Mouse (Mus musculus): ENCODE data around the gene Slc15a1. TPM values are rescaled to one million over a fixed set of nuclear protein-coding genes. Genes with fewer than 3 reads are reported as not detected.

Slc15a1 gene
- polyA plus RNA-seq (2012; rRNA removed) = 31.3 and 304 TPM in 2 replicates

DNA sequence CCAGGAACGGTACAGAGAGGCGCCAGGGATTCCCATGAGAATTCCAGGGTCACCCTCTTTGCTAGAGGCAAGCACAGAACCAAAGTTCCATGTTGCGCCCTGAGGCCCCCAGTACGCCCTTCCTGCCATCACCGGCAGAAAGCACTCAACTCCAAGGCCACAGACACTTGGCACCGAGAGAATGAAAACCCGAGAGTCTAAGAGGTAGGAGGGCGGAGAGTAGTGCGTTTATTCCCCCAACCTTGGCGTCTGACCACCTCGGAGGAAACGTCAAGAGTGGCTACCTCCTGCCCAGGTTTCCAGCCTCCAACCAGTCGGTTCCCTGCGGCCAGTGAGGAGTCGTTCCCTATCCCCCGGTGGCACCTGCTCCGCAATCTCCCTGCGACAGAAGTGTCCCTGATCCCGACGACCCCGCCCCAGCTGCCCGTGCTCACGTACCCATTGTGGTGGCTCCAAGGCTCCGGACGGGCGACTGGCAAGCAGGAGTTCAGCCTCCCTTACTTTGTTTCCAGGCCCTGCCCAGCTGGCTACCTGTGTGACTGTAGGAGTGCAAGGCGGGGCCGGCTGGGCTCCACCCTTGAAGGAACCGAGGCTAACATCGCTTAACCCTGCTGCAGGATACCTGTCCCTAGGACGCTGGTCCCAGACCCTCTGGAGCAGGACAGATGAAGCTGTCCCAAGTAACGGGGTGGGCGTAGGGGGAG, at the start of gene Slc15a1:
Slc15a1 (minus strand) TSS at position 472 of the 704 bp plus-strand sequence.
- Histone ChIP-seq H3K27ac (ENCODE audit: insufficient read depth, low read depth, low read length) (peak within 1 kb of the TSS; percentile 76), H3K4me1 (ENCODE audit: control insufficient read depth, insufficient read depth, insufficient read length, low read length) (peaks cover 12% of the 10 kb centered on the region), H3K36me3 (ENCODE audit: control insufficient read depth, insufficient read depth, low read length) (peaks cover 21% of the 10 kb centered on the region), H3K27me3 (ENCODE audit: control insufficient read depth, insufficient read depth, low read length) (0 out of 2 replicates have a peak, but pooled peaks cover 4% of the 10 kb centered on the region), H3K4me3 (ENCODE audit: low read depth, low read length) (peak within 1 kb of the TSS; percentile 69)
- 15% methylated on average over 33 of the region's 33 CpGs for WGBS
- peak; percentile 96 for TF ChIP-seq POLR2A (IDR thresholded peaks at IDR 0.05; ENCODE audit: low read depth, low read length)
- TF ChIP-seq CTCF (IDR thresholded peaks at IDR 0.05; ENCODE audit: extremely low read depth, insufficient read length, insufficient replicate concordance, low read depth, low read length) = no peak

GRCm38 (mm10) chr14:121553785-121554184, 48.7 kb upstream of the Slc15a1 start:
- Histone ChIP-seq H3K4me3 (ENCODE audit: low read depth, low read length) (no peak overlapping the region), H3K27me3 (ENCODE audit: control insufficient read depth, insufficient read depth, low read length) (no peaks in the 10 kb centered on the region), H3K36me3 (ENCODE audit: control insufficient read depth, insufficient read depth, low read length) (no peaks in the 10 kb centered on the region; the same call in 1 of the 2 replicates), H3K27ac (ENCODE audit: insufficient read depth, low read depth, low read length) (peak overlapping the region; percentile 91), H3K4me1 (ENCODE audit: control insufficient read depth, insufficient read depth, insufficient read length, low read length) (peaks cover 23% of the 10 kb centered on the region)
- no peak for TF ChIP-seq POLR2A (IDR thresholded peaks at IDR 0.05; ENCODE audit: low read depth, low read length)
- TF ChIP-seq CTCF (IDR thresholded peaks at IDR 0.05; ENCODE audit: extremely low read depth, insufficient read length, insufficient replicate concordance, low read depth, low read length) = no peak

- no peak overlapping the region for H3K4me3 ChIP-seq (ENCODE audit: low read depth, low read length)
- no peaks in the 10 kb centered on the region; the same call in 1 of the 2 replicates for H3K36me3 ChIP-seq (ENCODE audit: control insufficient read depth, insufficient read depth, low read length)
- no peaks in the 10 kb centered on the region for H3K27me3 ChIP-seq (ENCODE audit: control insufficient read depth, insufficient read depth, low read length)
- H3K4me1 ChIP-seq (ENCODE audit: control insufficient read depth, insufficient read depth, insufficient read length, low read length) = peaks cover 23% of the 10 kb centered on the region
- H3K27ac ChIP-seq (ENCODE audit: insufficient read depth, low read depth, low read length) = peak overlapping the region; percentile 91
- no peak for TF ChIP-seq POLR2A (IDR thresholded peaks at IDR 0.05; ENCODE audit: low read depth, low read length)
- TF ChIP-seq CTCF (IDR thresholded peaks at IDR 0.05; ENCODE audit: extremely low read depth, insufficient read length, insufficient replicate concordance, low read depth, low read length) = no peak
- 89% methylated on average over 5 of the region's 5 CpGs for WGBS
Measured at GRCm38 (mm10) chr14:121552586-121552985, 47.5 kb upstream of the Slc15a1 start.

DNA sequence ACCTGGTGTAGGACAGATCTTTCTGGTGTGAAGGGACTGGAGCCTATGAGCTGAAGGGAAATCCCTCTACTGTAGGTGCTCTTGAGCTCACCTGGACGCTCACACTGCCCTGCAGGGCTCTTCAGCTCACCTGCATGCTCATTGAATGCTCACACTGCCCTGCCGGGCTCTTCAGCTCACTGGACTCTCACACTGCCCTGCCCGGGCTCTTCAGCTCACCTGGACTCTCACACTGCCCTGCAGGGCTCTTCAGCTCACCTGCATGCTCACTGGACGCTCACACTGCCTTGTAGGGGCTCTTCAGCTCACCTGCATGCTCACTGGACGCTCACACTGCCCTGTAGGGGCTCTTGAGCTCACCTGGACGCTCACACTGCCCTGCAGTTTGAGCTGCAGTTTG, 44.8 kb upstream of the Slc15a1 start:
- peaks cover 30% of the 10 kb centered on the region for H3K4me1 ChIP-seq (ENCODE audit: control insufficient read depth, insufficient read depth, insufficient read length, low read length)
- no peaks in the 10 kb centered on the region; the same call in 1 of the 2 replicates for H3K36me3 ChIP-seq (ENCODE audit: control insufficient read depth, insufficient read depth, low read length)
- TF ChIP-seq CTCF (IDR thresholded peaks at IDR 0.05; ENCODE audit: extremely low read depth, insufficient read length, insufficient replicate concordance, low read depth, low read length) = no peak
- no peak for TF ChIP-seq POLR2A (IDR thresholded peaks at IDR 0.05; ENCODE audit: low read depth, low read length)
- H3K27ac ChIP-seq (ENCODE audit: insufficient read depth, low read depth, low read length) = no peak overlapping the region
- no peak overlapping the region for H3K4me3 ChIP-seq (ENCODE audit: low read depth, low read length)
- no peaks in the 10 kb centered on the region for H3K27me3 ChIP-seq (ENCODE audit: control insufficient read depth, insufficient read depth, low read length)
- 87% methylated on average over 6 of the region's 6 CpGs for WGBS

DNA sequence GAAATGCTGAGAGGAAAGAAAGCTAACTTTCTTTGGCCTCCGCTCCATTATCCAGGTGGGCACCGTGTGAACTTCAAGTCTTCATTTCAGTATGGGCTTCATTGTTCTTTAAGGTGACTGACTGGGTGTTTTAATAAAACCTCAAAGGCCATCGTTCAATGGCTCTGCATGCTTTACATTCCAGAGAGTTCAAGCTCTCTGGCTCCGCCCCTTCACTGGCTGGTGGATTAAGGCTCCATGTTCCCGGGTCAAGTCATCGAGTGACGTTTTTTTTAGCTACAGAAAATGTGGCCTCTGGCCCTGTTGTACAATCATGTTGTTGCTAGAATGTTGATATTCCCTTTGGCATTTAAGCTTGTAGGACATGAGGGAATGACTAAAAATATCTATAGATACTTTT, 42.7 kb upstream of the Slc15a1 start:
- H3K4me1 ChIP-seq (ENCODE audit: control insufficient read depth, insufficient read depth, insufficient read length, low read length) = peaks cover 24% of the 10 kb centered on the region
- H3K27ac ChIP-seq (ENCODE audit: insufficient read depth, low read depth, low read length) = no peak overlapping the region
- no peak overlapping the region for H3K4me3 ChIP-seq (ENCODE audit: low read depth, low read length)
- no peaks in the 10 kb centered on the region for H3K36me3 ChIP-seq (ENCODE audit: control insufficient read depth, insufficient read depth, low read length)
- WGBS = 72% methylated on average over 7 of the region's 7 CpGs
- no peak for TF ChIP-seq CTCF (IDR thresholded peaks at IDR 0.05; ENCODE audit: extremely low read depth, insufficient read length, insufficient replicate concordance, low read depth, low read length)
- no peak for TF ChIP-seq POLR2A (IDR thresholded peaks at IDR 0.05; ENCODE audit: low read depth, low read length)
- no peaks in the 10 kb centered on the region for H3K27me3 ChIP-seq (ENCODE audit: control insufficient read depth, insufficient read depth, low read length)

GRCm38 (mm10) chr14:121546621-121547020, 41.6 kb upstream of the Slc15a1 start:
- H3K27ac ChIP-seq (ENCODE audit: insufficient read depth, low read depth, low read length) = peak overlapping the region; percentile 22; the same call in 1 of the 2 replicates
- WGBS = 22% methylated on average over 5 of the region's 5 CpGs

DNA sequence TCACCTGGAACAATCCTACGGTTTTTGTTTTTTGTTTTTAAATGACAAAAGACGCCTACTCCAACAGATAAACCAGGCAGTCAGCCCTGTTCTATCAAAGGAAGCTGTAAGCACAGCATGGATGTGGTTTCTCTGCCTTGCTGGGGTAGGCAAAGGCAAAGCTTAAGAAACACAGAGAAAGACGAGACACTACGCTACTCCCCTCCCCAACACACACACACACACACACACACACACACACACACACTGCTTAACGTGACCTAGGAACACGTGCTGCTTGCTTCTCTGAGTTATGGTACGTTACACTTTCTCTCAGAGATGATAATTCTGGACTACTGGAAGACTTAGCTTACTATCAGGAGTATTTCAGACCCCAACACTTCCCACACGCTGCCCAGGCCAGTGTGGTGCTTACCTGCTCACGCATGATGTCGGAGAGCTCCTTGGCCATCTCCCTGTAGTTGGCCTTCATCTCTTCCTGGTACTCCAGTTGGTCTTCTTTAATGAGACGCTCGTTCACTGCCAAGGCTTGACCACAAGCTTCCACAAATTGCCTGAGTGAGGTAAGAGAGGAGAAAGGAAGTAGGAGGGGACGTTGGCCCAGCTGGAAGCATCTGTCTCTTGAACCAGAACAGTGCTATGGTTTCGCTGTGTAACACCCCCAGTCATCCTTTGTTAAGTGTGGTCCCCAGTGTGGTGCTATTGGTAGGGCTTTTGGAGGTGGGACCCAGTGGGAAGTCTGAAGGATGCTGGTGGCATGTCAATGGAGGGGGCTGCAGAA, 40.7 kb upstream of the Slc15a1 start:
- Histone ChIP-seq H3K27me3 (ENCODE audit: control insufficient read depth, insufficient read depth, low read length) (no peaks in the 10 kb centered on the region), H3K27ac (ENCODE audit: insufficient read depth, low read depth, low read length) (no peak overlapping the region), H3K4me1 (ENCODE audit: control insufficient read depth, insufficient read depth, insufficient read length, low read length) (peaks cover 21% of the 10 kb centered on the region), H3K36me3 (ENCODE audit: control insufficient read depth, insufficient read depth, low read length) (no peaks in the 10 kb centered on the region), H3K4me3 (ENCODE audit: low read depth, low read length) (no peak overlapping the region)
- TF ChIP-seq CTCF (IDR thresholded peaks at IDR 0.05; ENCODE audit: extremely low read depth, insufficient read length, insufficient replicate concordance, low read depth, low read length) = no peak
- no peak for TF ChIP-seq POLR2A (IDR thresholded peaks at IDR 0.05; ENCODE audit: low read depth, low read length)
- 89% methylated on average over 14 of the region's 14 CpGs for WGBS

More at GRCm38 (mm10) chr14:121546621-121547020, 41.6 kb upstream of the Slc15a1 start:
- no peak for TF ChIP-seq POLR2A (IDR thresholded peaks at IDR 0.05; ENCODE audit: low read depth, low read length)
- TF ChIP-seq CTCF (IDR thresholded peaks at IDR 0.05; ENCODE audit: extremely low read depth, insufficient read length, insufficient replicate concordance, low read depth, low read length) = no peak
- Histone ChIP-seq H3K4me1 (ENCODE audit: control insufficient read depth, insufficient read depth, insufficient read length, low read length) (peaks cover 19% of the 10 kb centered on the region), H3K4me3 (ENCODE audit: low read depth, low read length) (no peak overlapping the region), H3K27me3 (ENCODE audit: control insufficient read depth, insufficient read depth, low read length) (no peaks in the 10 kb centered on the region), H3K36me3 (ENCODE audit: control insufficient read depth, insufficient read depth, low read length) (no peaks in the 10 kb centered on the region)

Measured in small intestine, adult 2 months (tissue).